Mouse (Mus musculus) limb, embryonic 12.5 days (tissue): ENCODE results near the gene Nos1. TPM values are rescaled to one million over a fixed set of nuclear protein-coding genes. Genes with fewer than 3 reads are reported as not detected.

Experiments used
- ATAC-seq: fragments of 200-750 bp; cut with Nextera tagmentation; 2 replicates; pipeline ENCODE4 v1.8.0; 2017; ENCODE audit warnings: low read depth, moderate TSS enrichment; ENCODE audit not compliant: insufficient number of reproducible peaks, insufficient read depth, low FRiP score, low TSS enrichment
- H3K27ac ChIP-seq: fragments of 300-500 bp; sonication (generic); 2 replicates; pipeline ENCODE4 v1.5.1; 2016; ENCODE audit warnings: mild to moderate bottlenecking, moderate library complexity
- H3K27me3 ChIP-seq: fragments of 300-500 bp; sonication (generic); 2 replicates; pipeline ENCODE4 v1.6.1; 2016; ENCODE audit warnings: mild to moderate bottlenecking, moderate library complexity
- H3K36me3 ChIP-seq: fragments of 300-500 bp; sonication (generic); 2 replicates; pipeline ENCODE4 v1.6.1; 2016; ENCODE audit warnings: mild to moderate bottlenecking, moderate library complexity
- H3K4me1 ChIP-seq: fragments of 300-500 bp; sonication (generic); replicated peaks from 2 replicates; pipeline ENCODE4 v1.6.1; 2016
- H3K4me2 ChIP-seq: fragments of 300-500 bp; sonication (generic); 2 replicates; pipeline ENCODE4 v1.6.1; 2016; ENCODE audit warnings: mild to moderate bottlenecking, moderate library complexity
- H3K4me3 ChIP-seq: fragments of 300-500 bp; sonication (generic); replicated peaks from 2 replicates; pipeline ENCODE4 v1.5.1; 2016; ENCODE audit warnings: mild to moderate bottlenecking
- H3K9ac ChIP-seq: fragments of 300-500 bp; sonication (generic); replicated peaks from 2 replicates; pipeline ENCODE4 v1.6.1; 2016; ENCODE audit warnings: mild to moderate bottlenecking, moderate library complexity
- H3K9me3 ChIP-seq: fragments of 300-500 bp; sonication (generic); 2 replicates; pipeline ENCODE4 v1.6.1; 2016; ENCODE audit warnings: mild to moderate bottlenecking, moderate library complexity
- WGBS: fragments of 180-500 bp; shearing (Covaris S2); methylation state at CpG from one replicate; pipeline ENCODE4 v1.1.7; 2016; 5-methylcytosine and 5-hydroxymethylcytosine counted together
- polyA plus RNA-seq: library from polyadenylated mRNA; unstranded; fragments of >200 nt; fragmentation: Nextera tagmentation; extraction: Ambion mirVana; gene quantifications from 2 replicates; pipeline ENCODE4 v1.2.1, GENCODE M21; 2016

Gene Nos1
- polyA plus RNA-seq, 1 experiment from 2014 or later = 0.21 TPM

GRCm38 (mm10) chr5:117980921-117981320 lies 200.1 kb downstream of the Nos1 start:
- Histone ChIP-seq H3K4me2 (no peak overlapping the region), H3K4me3 (no peak overlapping the region), H3K36me3 (peaks cover 71% of the 10 kb centered on the region), H3K9me3 (no peaks in the 10 kb centered on the region), H3K9ac (no peak overlapping the region), H3K4me1 (peaks cover 20% of the 10 kb centered on the region), H3K27me3 (no peaks in the 10 kb centered on the region), H3K27ac (no peak overlapping the region)
- ATAC-seq = no peak
- WGBS = 92% methylated on average over 8 of the region's 8 CpGs

- H3K9me3 ChIP-seq = no peaks in the 10 kb centered on the region
- no peak for ATAC-seq
- H3K4me3 ChIP-seq = no peak overlapping the region
- WGBS = 87% methylated on average over 5 of the region's 5 CpGs
- peaks cover 81% of the 10 kb centered on the region for H3K36me3 ChIP-seq
- H3K9ac ChIP-seq = no peak overlapping the region
- H3K27me3 ChIP-seq = no peaks in the 10 kb centered on the region
- no peak overlapping the region for H3K27ac ChIP-seq
- H3K4me2 ChIP-seq = no peak overlapping the region
- peaks cover 20% of the 10 kb centered on the region for H3K4me1 ChIP-seq
These were observed 201.1 kb downstream of the Nos1 start for GRCm38 (mm10) chr5:117981943-117982342.

- H3K27ac ChIP-seq = no peak overlapping the region
These were observed 205.5 kb downstream of the Nos1 start for GRCm38 (mm10) chr5:117986327-117986726.

GRCm38 (mm10) chr5:117987891-117988290 lies 207.1 kb downstream of the Nos1 start:
- Histone ChIP-seq H3K36me3 (peaks cover 100% of the 10 kb centered on the region), H3K4me3 (no peak overlapping the region), H3K27me3 (no peaks in the 10 kb centered on the region)

More at GRCm38 (mm10) chr5:117986327-117986726, 205.5 kb downstream of the Nos1 start:
- no peaks in the 10 kb centered on the region for H3K27me3 ChIP-seq
- WGBS = 65% methylated on average over 4 of the region's 4 CpGs
- peaks cover 100% of the 10 kb centered on the region for H3K36me3 ChIP-seq
- no peaks in the 10 kb centered on the region for H3K4me1 ChIP-seq
- no peak for ATAC-seq
- H3K4me2 ChIP-seq = no peak overlapping the region
- H3K9ac ChIP-seq = no peak overlapping the region
- H3K4me3 ChIP-seq = no peak overlapping the region
- H3K9me3 ChIP-seq = no peaks in the 10 kb centered on the region

GRCm38 (mm10) chr5:117988367-117988766 lies 207.5 kb downstream of the Nos1 start:
- Histone ChIP-seq H3K4me1 (no peaks in the 10 kb centered on the region), H3K27me3 (no peaks in the 10 kb centered on the region), H3K36me3 (peaks cover 100% of the 10 kb centered on the region), H3K9ac (no peak overlapping the region), H3K4me2 (no peak overlapping the region), H3K9me3 (no peaks in the 10 kb centered on the region), H3K27ac (no peak overlapping the region), H3K4me3 (no peak overlapping the region)
- 89% methylated on average over 9 of the region's 9 CpGs for WGBS
- no peak for ATAC-seq

More at GRCm38 (mm10) chr5:117987891-117988290, 207.1 kb downstream of the Nos1 start:
- Histone ChIP-seq H3K4me1 (no peaks in the 10 kb centered on the region), H3K9me3 (no peaks in the 10 kb centered on the region), H3K27ac (no peak overlapping the region), H3K9ac (no peak overlapping the region), H3K4me2 (no peak overlapping the region)
- WGBS = 89% methylated on average over 3 of the region's 3 CpGs
- ATAC-seq = no peak

GRCm38 (mm10) chr5:117989773-117990172 lies 208.9 kb downstream of the Nos1 start:
- no peak for ATAC-seq
- Histone ChIP-seq H3K4me1 (no peaks in the 10 kb centered on the region), H3K27me3 (no peaks in the 10 kb centered on the region), H3K36me3 (peaks cover 100% of the 10 kb centered on the region), H3K4me2 (no peak overlapping the region), H3K9me3 (no peaks in the 10 kb centered on the region), H3K4me3 (no peak overlapping the region), H3K9ac (no peak overlapping the region), H3K27ac (no peak overlapping the region)
- WGBS = 83% methylated on average over 6 of the region's 6 CpGs

GRCm38 (mm10) chr5:117990957-117991356 lies 210.1 kb downstream of the Nos1 start:
- Histone ChIP-seq H3K9me3 (no peaks in the 10 kb centered on the region), H3K4me3 (no peak overlapping the region), H3K27ac (no peak overlapping the region), H3K9ac (no peak overlapping the region), H3K4me1 (no peaks in the 10 kb centered on the region), H3K4me2 (no peak overlapping the region), H3K36me3 (peaks cover 100% of the 10 kb centered on the region), H3K27me3 (no peaks in the 10 kb centered on the region)
- 83% methylated on average over 3 of the region's 3 CpGs for WGBS
- ATAC-seq = no peak

GRCm38 (mm10) chr5:117993550-117993949 lies 212.7 kb downstream of the Nos1 start:
- H3K27ac ChIP-seq = no peak overlapping the region
- H3K4me3 ChIP-seq = no peak overlapping the region
- no peak for ATAC-seq
- peaks cover 99% of the 10 kb centered on the region for H3K36me3 ChIP-seq
- H3K4me1 ChIP-seq = no peaks in the 10 kb centered on the region
- no peaks in the 10 kb centered on the region for H3K27me3 ChIP-seq
- no peaks in the 10 kb centered on the region for H3K9me3 ChIP-seq
- H3K9ac ChIP-seq = no peak overlapping the region
- no peak overlapping the region for H3K4me2 ChIP-seq
- 95% methylated on average over 6 of the region's 6 CpGs for WGBS

GRCm38 (mm10) chr5:117995372-117995901 lies 214.6 kb downstream of the Nos1 start:
- WGBS = 91% methylated on average over 8 of the region's 8 CpGs
- no peak overlapping the region for H3K27ac ChIP-seq
- ATAC-seq = no peak
- no peak overlapping the region for H3K9ac ChIP-seq
- H3K4me1 ChIP-seq = no peaks in the 10 kb centered on the region
- H3K36me3 ChIP-seq = peaks cover 97% of the 10 kb centered on the region
- H3K27me3 ChIP-seq = no peaks in the 10 kb centered on the region
- no peak overlapping the region for H3K4me3 ChIP-seq
- H3K9me3 ChIP-seq = no peaks in the 10 kb centered on the region
- no peak overlapping the region for H3K4me2 ChIP-seq

GRCm38 (mm10) chr5:117995911-117996310 lies 215.1 kb downstream of the Nos1 start:
- Histone ChIP-seq H3K4me3 (no peak overlapping the region), H3K9me3 (no peaks in the 10 kb centered on the region), H3K27me3 (no peaks in the 10 kb centered on the region), H3K27ac (no peak overlapping the region), H3K4me2 (no peak overlapping the region), H3K36me3 (peaks cover 97% of the 10 kb centered on the region), H3K4me1 (no peaks in the 10 kb centered on the region), H3K9ac (no peak overlapping the region)
- no peak for ATAC-seq
- 86% methylated on average over 6 of the region's 6 CpGs for WGBS

GRCm38 (mm10) chr5:117996581-117996980 lies 215.7 kb downstream of the Nos1 start:
- Histone ChIP-seq H3K9ac (no peak overlapping the region), H3K36me3 (peaks cover 97% of the 10 kb centered on the region), H3K4me1 (no peaks in the 10 kb centered on the region), H3K4me2 (no peak overlapping the region), H3K4me3 (no peak overlapping the region), H3K9me3 (no peaks in the 10 kb centered on the region), H3K27me3 (no peaks in the 10 kb centered on the region), H3K27ac (no peak overlapping the region)
- WGBS = 92% methylated on average over 6 of the region's 6 CpGs
- no peak for ATAC-seq

GRCm38 (mm10) chr5:117997434-117997970 lies 216.7 kb downstream of the Nos1 start:
- Histone ChIP-seq H3K9me3 (no peaks in the 10 kb centered on the region), H3K4me3 (no peak overlapping the region), H3K27me3 (no peaks in the 10 kb centered on the region), H3K4me1 (no peaks in the 10 kb centered on the region), H3K9ac (no peak overlapping the region), H3K36me3 (peaks cover 97% of the 10 kb centered on the region), H3K27ac (no peak overlapping the region), H3K4me2 (no peak overlapping the region)
- ATAC-seq = no peak
- 88% methylated on average over 10 of the region's 10 CpGs for WGBS
